Mouse (Mus musculus) adipocyte (in vitro differentiated cells): ENCODE data around the gene Zbtb38.

ENCODE experiments used
- DNase-seq: peaks from one replicate; pipeline ENCODE4 v3.0.0-alpha.2; 2016; ENCODE audit warnings: low spot score

Gene Zbtb38

GRCm38 (mm10) chr9:96713472-96714390 is 38.9 kb downstream of the Zbtb38 start:
- no peak for DNase-seq

GRCm38 (mm10) chr9:96712758-96713471 is 39.7 kb downstream of the Zbtb38 start:
- DNase-seq = peak; percentile 73

GRCm38 (mm10) chr9:96712045-96712444 is 40.6 kb downstream of the Zbtb38 start:
- no peak for DNase-seq

GRCm38 (mm10) chr9:96710241-96710946 is 42.2 kb downstream of the Zbtb38 start:
- DNase-seq = no peak

- DNase-seq = no peak
Observed at GRCm38 (mm10) chr9:96708905-96709304, 43.7 kb downstream of the Zbtb38 start.

GRCm38 (mm10) chr9:96707964-96708363 is 44.7 kb downstream of the Zbtb38 start:
- DNase-seq = no peak

GRCm38 (mm10) chr9:96705576-96706285 is 46.9 kb downstream of the Zbtb38 start:
- no peak for DNase-seq

- DNase-seq = no peak
Observed at GRCm38 (mm10) chr9:96704935-96705334, 47.7 kb downstream of the Zbtb38 start.

- peak; percentile 84 for DNase-seq
Observed at GRCm38 (mm10) chr9:96701891-96702290, 50.7 kb downstream of the Zbtb38 start.

GRCm38 (mm10) chr9:96699276-96700035 is 53.2 kb downstream of the Zbtb38 start:
- DNase-seq = no peak

- no peak for DNase-seq
Observed at GRCm38 (mm10) chr9:96696788-96697492, 55.7 kb downstream of the Zbtb38 start.

- no peak for DNase-seq
Observed at GRCm38 (mm10) chr9:96696141-96696561, 56.5 kb downstream of the Zbtb38 start.

GRCm38 (mm10) chr9:96690461-96690863 is 62.2 kb downstream of the Zbtb38 start:
- DNase-seq = no peak

GRCm38 (mm10) chr9:96689076-96689475 is 63.6 kb downstream of the Zbtb38 start:
- peak; percentile 93 for DNase-seq

- no peak for DNase-seq
Observed at GRCm38 (mm10) chr9:96688194-96688875, 64.3 kb downstream of the Zbtb38 start.

GRCm38 (mm10) chr9:96687591-96688186 is 64.9 kb downstream of the Zbtb38 start:
- DNase-seq = no peak

- no peak for DNase-seq
Observed at GRCm38 (mm10) chr9:96685600-96686084, 67.0 kb downstream of the Zbtb38 start.

- no peak for DNase-seq
Observed at GRCm38 (mm10) chr9:96684866-96685599, 67.6 kb downstream of the Zbtb38 start.
